Mouse (Mus musculus) frontal cortex, postnatal 36 days (tissue): ENCODE results near the gene Eif3m.
"Not testable (repeated sequence)": the region's sequence is repeated elsewhere in the genome, so short reads cannot be mapped to it uniquely, and the experiment has no call there.

Source experiments
- DNase-seq, 2 experiments: peaks; one replicate each; pipeline ENCODE4 v3.0.0; 2022; ENCODE audit warnings: low spot score in 2 of 2

The Eif3m gene

GRCm38 (mm10) chr2:105016967-105017287 lies at the start of gene Eif3m:
TSS of gene Eif3m (minus strand) at chr2:105017080.
- DNase-seq, result peak; percentile 92 to 97

GRCm38 (mm10) chr2:105062741-105063372 lies 46.0 kb upstream of the Eif3m start:
- no peak for DNase-seq

- DNase-seq, result peak; percentile 2 to 43
These were observed 41.8 kb upstream of the Eif3m start for GRCm38 (mm10) chr2:105058577-105059116.

- no peak for DNase-seq
These were observed 38.6 kb upstream of the Eif3m start for GRCm38 (mm10) chr2:105055529-105055928.

- DNase-seq, result no peak
These were observed 31.4 kb upstream of the Eif3m start for GRCm38 (mm10) chr2:105048301-105048700.

- no peak for DNase-seq
These were observed 26.3 kb upstream of the Eif3m start for GRCm38 (mm10) chr2:105043152-105043551.

- DNase-seq, result no peak
These were observed 24.0 kb upstream of the Eif3m start for GRCm38 (mm10) chr2:105040859-105041258.

GRCm38 (mm10) chr2:105038879-105039278 lies 22.0 kb upstream of the Eif3m start:
- DNase-seq, result no peak

- no peak for DNase-seq
These were observed 21.2 kb upstream of the Eif3m start for GRCm38 (mm10) chr2:105037956-105038569.

- no peak for DNase-seq
These were observed 19.7 kb upstream of the Eif3m start for GRCm38 (mm10) chr2:105036401-105037070.

- DNase-seq, result no peak
These were observed 19.1 kb upstream of the Eif3m start for GRCm38 (mm10) chr2:105035985-105036384.

- no peak for DNase-seq
These were observed 17.2 kb upstream of the Eif3m start for GRCm38 (mm10) chr2:105034084-105034483.

- DNase-seq, result no peak
These were observed 13.6 kb upstream of the Eif3m start for GRCm38 (mm10) chr2:105030505-105030904.

GRCm38 (mm10) chr2:105028806-105029205 lies 11.9 kb upstream of the Eif3m start:
- DNase-seq, result no peak

GRCm38 (mm10) chr2:105026950-105027695 lies 10.2 kb upstream of the Eif3m start:
- no peak for DNase-seq

GRCm38 (mm10) chr2:105025610-105026009 lies 8.7 kb upstream of the Eif3m start:
- DNase-seq, result not testable (repeated sequence)

- no peak for DNase-seq
These were observed 6.9 kb upstream of the Eif3m start for GRCm38 (mm10) chr2:105023815-105024214.

- no peak for DNase-seq
These were observed 6.2 kb upstream of the Eif3m start for GRCm38 (mm10) chr2:105023031-105023615.

- DNase-seq, result no peak
These were observed 5.0 kb upstream of the Eif3m start for GRCm38 (mm10) chr2:105021836-105022235.

- no peak for DNase-seq
These were observed 4.4 kb upstream of the Eif3m start for GRCm38 (mm10) chr2:105021256-105021655.

GRCm38 (mm10) chr2:105019457-105019856 lies 2.6 kb upstream of the Eif3m start:
- no peak for DNase-seq

- DNase-seq, result no peak
These were observed 922 bp upstream of the Eif3m start for GRCm38 (mm10) chr2:105017802-105018201.
